Mouse (Mus musculus): ENCODE results near the gene Fermt3.

DNA sequence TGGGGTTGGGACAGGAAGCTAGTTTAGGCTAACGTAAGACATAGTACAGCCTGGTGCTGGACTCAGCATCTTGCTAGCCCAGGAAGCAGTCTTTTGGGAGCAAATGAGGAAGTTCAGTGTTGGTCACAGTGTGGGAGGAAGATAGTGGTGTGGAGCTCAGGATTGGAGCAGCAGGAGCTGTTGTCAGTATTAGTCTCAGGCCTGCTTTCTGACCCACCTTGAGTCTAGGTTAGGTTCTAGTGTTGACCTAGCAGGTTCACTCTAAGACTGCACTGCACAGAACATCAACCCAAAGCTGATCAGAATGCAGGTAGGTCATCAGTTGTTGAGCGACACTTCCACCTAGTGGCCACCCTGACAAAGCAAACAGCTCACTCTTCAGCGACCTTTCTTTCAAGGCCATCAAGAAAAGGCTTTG is 964 bp upstream of the Fermt3 start:
- TF ChIP-seq CTCF (IDR thresholded peaks at IDR 0.05; ENCODE audit: borderline replicate concordance, extremely low read depth, insufficient read depth, insufficient read length) (peak; percentile 75), POLR2A (IDR thresholded peaks at IDR 0.05; ENCODE audit: borderline replicate concordance, extremely low read depth, insufficient read depth, insufficient read length, poor library complexity, severe bottlenecking) (no peak)
